Mouse (Mus musculus): ENCODE data around the gene Cmas. TPM values are rescaled to one million over a fixed set of nuclear protein-coding genes. Genes with fewer than 3 reads are reported as not detected.

Gene Cmas
- polyA plus RNA-seq, 1 experiment from 2014 or later, result 84.5 TPM

GRCm38 (mm10) chr6:142757976-142758375, 1.5 kb downstream of the Cmas start:
- Histone ChIP-seq H3K27me3 (ENCODE audit: control insufficient read depth, insufficient read depth, low read length) (no peaks in the 10 kb centered on the region), H3K4me3 (ENCODE audit: low read depth, low read length) (no peak overlapping the region), H3K27ac (replicated peaks; ENCODE audit: low read depth, low read length) (no peak overlapping the region), H3K4me2 (ENCODE audit: low read depth, severe bottlenecking) (no peak overlapping the region), H3K36me3 (ENCODE audit: control insufficient read depth, insufficient read depth, low read length) (no peaks in the 10 kb centered on the region), H3K9ac (ENCODE audit: low read length) (no peak overlapping the region), H3K9me3 (ENCODE audit: control insufficient read depth, low read length) (no peaks in the 10 kb centered on the region), H3K4me1 (ENCODE audit: control insufficient read depth, insufficient read depth, low read length) (0 out of 2 replicates have a peak, but pooled peaks cover 2% of the 10 kb centered on the region)
- WGBS, result 95% methylated on average over 6 of the region's 6 CpGs
- ATAC-seq (ENCODE audit: insufficient number of reproducible peaks, low FRiP score, low TSS enrichment, low read depth) (no peak), DNase-seq (ENCODE audit: low spot score) (no peak)

- H3K4me3 ChIP-seq (ENCODE audit: low read depth, low read length), result no peak overlapping the region
- H3K9me3 ChIP-seq (ENCODE audit: control insufficient read depth, low read length), result no peaks in the 10 kb centered on the region
- 0 out of 2 replicates have a peak, but pooled peaks cover 2% of the 10 kb centered on the region for H3K4me1 ChIP-seq (ENCODE audit: control insufficient read depth, insufficient read depth, low read length)
- ATAC-seq (ENCODE audit: insufficient number of reproducible peaks, low FRiP score, low TSS enrichment, low read depth) (no peak), DNase-seq (ENCODE audit: low spot score) (no peak)
- no peaks in the 10 kb centered on the region for H3K27me3 ChIP-seq (ENCODE audit: control insufficient read depth, insufficient read depth, low read length)
- H3K9ac ChIP-seq (ENCODE audit: low read length), result no peak overlapping the region
- H3K27ac ChIP-seq (replicated peaks; ENCODE audit: low read depth, low read length), result no peak overlapping the region
- WGBS, result 90% methylated on average over 6 of the region's 6 CpGs
- H3K4me2 ChIP-seq (ENCODE audit: low read depth, severe bottlenecking), result no peak overlapping the region
- H3K36me3 ChIP-seq (ENCODE audit: control insufficient read depth, insufficient read depth, low read length), result no peaks in the 10 kb centered on the region
Measured at GRCm38 (mm10) chr6:142758562-142758961, 2.1 kb downstream of the Cmas start.

- Histone ChIP-seq H3K9me3 (ENCODE audit: control insufficient read depth, low read length) (no peaks in the 10 kb centered on the region), H3K4me3 (ENCODE audit: low read depth, low read length) (no peak overlapping the region), H3K36me3 (ENCODE audit: control insufficient read depth, insufficient read depth, low read length) (0 out of 2 replicates have a peak, but pooled peaks cover 2% of the 10 kb centered on the region), H3K27me3 (ENCODE audit: control insufficient read depth, insufficient read depth, low read length) (no peaks in the 10 kb centered on the region), H3K4me1 (ENCODE audit: control insufficient read depth, insufficient read depth, low read length) (0 out of 2 replicates have a peak, but pooled peaks cover 2% of the 10 kb centered on the region), H3K4me2 (ENCODE audit: low read depth, severe bottlenecking) (no peak overlapping the region), H3K9ac (ENCODE audit: low read length) (no peak overlapping the region), H3K27ac (replicated peaks; ENCODE audit: low read depth, low read length) (no peak overlapping the region)
- 93% methylated on average over 2 of the region's 2 CpGs for WGBS
- no peak for ATAC-seq (ENCODE audit: insufficient number of reproducible peaks, low FRiP score, low TSS enrichment, low read depth)
- no peak for DNase-seq (ENCODE audit: low spot score)
Measured at GRCm38 (mm10) chr6:142759633-142760032, 3.1 kb downstream of the Cmas start.

GRCm38 (mm10) chr6:142764933-142765332, 8.4 kb downstream of the Cmas start:
- Histone ChIP-seq H3K4me2 (ENCODE audit: low read depth, severe bottlenecking) (no peak overlapping the region), H3K36me3 (ENCODE audit: control insufficient read depth, insufficient read depth, low read length) (peaks cover 18% of the 10 kb centered on the region), H3K9ac (ENCODE audit: low read length) (no peak overlapping the region), H3K4me1 (ENCODE audit: control insufficient read depth, insufficient read depth, low read length) (no peaks in the 10 kb centered on the region), H3K27ac (replicated peaks; ENCODE audit: low read depth, low read length) (no peak overlapping the region), H3K27me3 (ENCODE audit: control insufficient read depth, insufficient read depth, low read length) (no peaks in the 10 kb centered on the region), H3K4me3 (ENCODE audit: low read depth, low read length) (no peak overlapping the region), H3K9me3 (ENCODE audit: control insufficient read depth, low read length) (no peaks in the 10 kb centered on the region)
- WGBS, result 86% methylated on average over 2 of the region's 2 CpGs
- no peak for ATAC-seq (ENCODE audit: insufficient number of reproducible peaks, low FRiP score, low TSS enrichment, low read depth)
- DNase-seq (ENCODE audit: low spot score), result no peak

- ATAC-seq (ENCODE audit: insufficient number of reproducible peaks, low FRiP score, low TSS enrichment, low read depth) (no peak), DNase-seq (ENCODE audit: low spot score) (no peak)
- Histone ChIP-seq H3K4me1 (ENCODE audit: control insufficient read depth, insufficient read depth, low read length) (no peaks in the 10 kb centered on the region), H3K4me2 (ENCODE audit: low read depth, severe bottlenecking) (no peak overlapping the region), H3K27ac (replicated peaks; ENCODE audit: low read depth, low read length) (no peak overlapping the region), H3K36me3 (ENCODE audit: control insufficient read depth, insufficient read depth, low read length) (peaks cover 25% of the 10 kb centered on the region), H3K9me3 (ENCODE audit: control insufficient read depth, low read length) (no peaks in the 10 kb centered on the region), H3K27me3 (ENCODE audit: control insufficient read depth, insufficient read depth, low read length) (no peaks in the 10 kb centered on the region), H3K9ac (ENCODE audit: low read length) (no peak overlapping the region), H3K4me3 (ENCODE audit: low read depth, low read length) (no peak overlapping the region)
- WGBS, result 87% methylated on average over 9 of the region's 9 CpGs
Measured at GRCm38 (mm10) chr6:142767305-142767704, 10.8 kb downstream of the Cmas start.

GRCm38 (mm10) chr6:142769896-142770295, 13.4 kb downstream of the Cmas start:
- no peaks in the 10 kb centered on the region for H3K4me1 ChIP-seq (ENCODE audit: control insufficient read depth, insufficient read depth, low read length)
- DNase-seq (ENCODE audit: low spot score) (no peak), ATAC-seq (ENCODE audit: insufficient number of reproducible peaks, low FRiP score, low TSS enrichment, low read depth) (no peak)
- H3K9me3 ChIP-seq (ENCODE audit: control insufficient read depth, low read length), result no peaks in the 10 kb centered on the region
- H3K4me2 ChIP-seq (ENCODE audit: low read depth, severe bottlenecking), result no peak overlapping the region
- H3K9ac ChIP-seq (ENCODE audit: low read length), result no peak overlapping the region
- WGBS, result 86% methylated on average over 3 of the region's 3 CpGs
- no peak overlapping the region for H3K4me3 ChIP-seq (ENCODE audit: low read depth, low read length)
- peaks cover 34% of the 10 kb centered on the region for H3K36me3 ChIP-seq (ENCODE audit: control insufficient read depth, insufficient read depth, low read length)
- H3K27ac ChIP-seq (replicated peaks; ENCODE audit: low read depth, low read length), result no peak overlapping the region
- H3K27me3 ChIP-seq (ENCODE audit: control insufficient read depth, insufficient read depth, low read length), result no peaks in the 10 kb centered on the region

- no peak overlapping the region for H3K4me3 ChIP-seq (ENCODE audit: low read depth, low read length)
Measured at GRCm38 (mm10) chr6:142771643-142772042, 15.2 kb downstream of the Cmas start.

GRCm38 (mm10) chr6:142773566-142773965, 17.1 kb downstream of the Cmas start:
- ATAC-seq (ENCODE audit: insufficient number of reproducible peaks, low FRiP score, low TSS enrichment, low read depth), result no peak
- WGBS, result 88% methylated on average over 5 of the region's 5 CpGs
- no peak overlapping the region for H3K9ac ChIP-seq (ENCODE audit: low read length)
- H3K9me3 ChIP-seq (ENCODE audit: control insufficient read depth, low read length), result no peaks in the 10 kb centered on the region
- no peak overlapping the region for H3K4me3 ChIP-seq (ENCODE audit: low read depth, low read length)
- no peaks in the 10 kb centered on the region for H3K27me3 ChIP-seq (ENCODE audit: control insufficient read depth, insufficient read depth, low read length)
- no peak overlapping the region for H3K4me2 ChIP-seq (ENCODE audit: low read depth, severe bottlenecking)
- H3K27ac ChIP-seq (replicated peaks; ENCODE audit: low read depth, low read length), result no peak overlapping the region
- peaks cover 23% of the 10 kb centered on the region for H3K36me3 ChIP-seq (ENCODE audit: control insufficient read depth, insufficient read depth, low read length)
- DNase-seq (ENCODE audit: low spot score), result no peak
- no peaks in the 10 kb centered on the region for H3K4me1 ChIP-seq (ENCODE audit: control insufficient read depth, insufficient read depth, low read length)

More at GRCm38 (mm10) chr6:142771643-142772042, 15.2 kb downstream of the Cmas start:
- no peaks in the 10 kb centered on the region for H3K27me3 ChIP-seq (ENCODE audit: control insufficient read depth, insufficient read depth, low read length)
- 91% methylated on average over 4 of the region's 4 CpGs for WGBS
- H3K4me2 ChIP-seq (ENCODE audit: low read depth, severe bottlenecking), result no peak overlapping the region
- H3K9me3 ChIP-seq (ENCODE audit: control insufficient read depth, low read length), result no peaks in the 10 kb centered on the region
- H3K36me3 ChIP-seq (ENCODE audit: control insufficient read depth, insufficient read depth, low read length), result peaks cover 27% of the 10 kb centered on the region
- H3K9ac ChIP-seq (ENCODE audit: low read length), result no peak overlapping the region
- H3K27ac ChIP-seq (replicated peaks; ENCODE audit: low read depth, low read length), result no peak overlapping the region
- ATAC-seq (ENCODE audit: insufficient number of reproducible peaks, low FRiP score, low TSS enrichment, low read depth), result no peak; the same call in 1 of the 2 replicates
- no peak for DNase-seq (ENCODE audit: low spot score)
- H3K4me1 ChIP-seq (ENCODE audit: control insufficient read depth, insufficient read depth, low read length), result no peaks in the 10 kb centered on the region

- H3K9me3 ChIP-seq (ENCODE audit: control insufficient read depth, low read length), result no peaks in the 10 kb centered on the region
- H3K4me2 ChIP-seq (ENCODE audit: low read depth, severe bottlenecking), result no peak overlapping the region
- no peak overlapping the region for H3K27ac ChIP-seq (replicated peaks; ENCODE audit: low read depth, low read length)
- DNase-seq (ENCODE audit: low spot score) (no peak), ATAC-seq (ENCODE audit: insufficient number of reproducible peaks, low FRiP score, low TSS enrichment, low read depth) (no peak)
- H3K4me3 ChIP-seq (ENCODE audit: low read depth, low read length), result no peak overlapping the region
- WGBS, result 83% methylated on average over 4 of the region's 4 CpGs
- no peaks in the 10 kb centered on the region; the same call in 1 of the 2 replicates for H3K4me1 ChIP-seq (ENCODE audit: control insufficient read depth, insufficient read depth, low read length)
- no peak overlapping the region for H3K9ac ChIP-seq (ENCODE audit: low read length)
- peaks cover 17% of the 10 kb centered on the region for H3K36me3 ChIP-seq (ENCODE audit: control insufficient read depth, insufficient read depth, low read length)
- no peaks in the 10 kb centered on the region for H3K27me3 ChIP-seq (ENCODE audit: control insufficient read depth, insufficient read depth, low read length)
Measured at GRCm38 (mm10) chr6:142776935-142777334, 20.4 kb downstream of the Cmas start.
